Mouse (Mus musculus): ENCODE data around the gene Cox18.

Cox18 gene

DNA sequence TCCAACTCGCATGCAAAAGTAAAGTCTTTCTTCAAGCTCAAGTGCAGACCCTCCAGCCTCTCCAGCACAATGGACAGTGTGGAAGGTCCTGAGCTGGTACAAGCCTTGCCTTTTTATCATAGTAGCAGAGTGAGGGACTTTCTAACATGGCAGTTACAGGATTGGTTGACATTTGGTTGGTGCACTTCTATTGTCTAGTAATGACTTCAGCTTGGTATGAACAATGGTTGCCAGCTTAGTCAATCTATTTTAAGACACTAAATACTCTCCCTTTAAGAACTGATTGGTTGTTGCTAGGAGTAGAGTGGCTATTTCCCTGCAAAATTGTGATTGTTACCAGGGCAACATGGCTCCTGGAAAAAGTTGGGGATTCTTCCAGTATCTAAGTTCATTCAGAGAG lies 45.7 kb downstream of the Cox18 start:
- DNase-seq (ENCODE audit: extremely low read depth, low read depth): no peak

All from MEL-GATA-1-ER (cell line).